Mouse (Mus musculus) kidney, postnatal 0 days (tissue): ENCODE data around the gene Klf2. TPM values are rescaled to one million over a fixed set of nuclear protein-coding genes. Genes with fewer than 3 reads are reported as not detected.

Source experiments
- ATAC-seq: fragments of 200-750 bp; cut with Nextera tagmentation; replicated peaks from 2 replicates; pipeline ENCODE4 v1.8.0; 2017; ENCODE audit warnings: low read depth, moderate number of reproducible peaks, moderate TSS enrichment, moderate library complexity; ENCODE audit not compliant: low FRiP score
- DNase-seq: peaks from one replicate; pipeline ENCODE4 v3.0.0-alpha.2; 2016; ENCODE audit warnings: low spot score
- H3K27ac ChIP-seq: fragments of 300-500 bp; sonication (generic); 2 replicates; pipeline ENCODE4 v1.5.1; 2014; ENCODE audit warnings: mild to moderate bottlenecking
- H3K27me3 ChIP-seq: fragments of 300-500 bp; sonication (generic); 2 replicates; pipeline ENCODE4 v1.6.1; 2014; ENCODE audit warnings: low read length, mixed read lengths; ENCODE audit not compliant: insufficient read depth
- H3K36me3 ChIP-seq: fragments of 300-500 bp; sonication (generic); 2 replicates; pipeline ENCODE4 v1.6.1; 2014; ENCODE audit warnings: low read length, mixed read lengths; ENCODE audit not compliant: insufficient read depth
- H3K4me1 ChIP-seq: fragments of 300-500 bp; sonication (generic); replicated peaks from 2 replicates; pipeline ENCODE4 v1.6.1; 2014; ENCODE audit warnings: antibody characterized with exemption, low read length, mixed read lengths; ENCODE audit not compliant: insufficient read depth
- H3K4me2 ChIP-seq: fragments of 300-500 bp; sonication (generic); 2 replicates; pipeline ENCODE4 v1.6.1; 2014; ENCODE audit warnings: mild to moderate bottlenecking, low read length, moderate library complexity, mixed read lengths
- H3K4me3 ChIP-seq: fragments of 300-500 bp; sonication (generic); replicated peaks from 2 replicates; pipeline ENCODE4 v1.5.1; 2014; ENCODE audit warnings: low read depth, low read length
- H3K9ac ChIP-seq: fragments of 300-500 bp; sonication (generic); 2 replicates; pipeline ENCODE4 v1.6.1; 2014; ENCODE audit warnings: low read depth, low read length
- H3K9me3 ChIP-seq: fragments of 300-500 bp; sonication (generic); replicated peaks from 2 replicates; pipeline ENCODE4 v1.6.1; 2016; ENCODE audit warnings: low read length, inconsistent platforms, mixed read lengths
- CTCF ChIP-seq: IDR thresholded peaks from 2 replicates; pipeline ENCODE4 v1.5.1; 2016; ENCODE audit warnings: antibody characterized with exemption, low read depth, mild to moderate bottlenecking, moderate library complexity
- WGBS: fragments of 180-500 bp; shearing (Covaris S2); extraction: QIAGEN DNeasy Blood & Tissue Kit; methylation state at CpG from one replicate; pipeline ENCODE4 v1.1.7; 2014; 5-methylcytosine and 5-hydroxymethylcytosine counted together
- polyA plus RNA-seq: library from polyadenylated mRNA; unstranded; fragments of >200 nt; fragmentation: Nextera tagmentation; extraction: Ambion mirVana; gene quantifications from 2 replicates; pipeline ENCODE4 v1.2.1, GENCODE M21; 2015

The Klf2 gene
- polyA plus RNA-seq, 1 experiment from 2014 or later = 31.9 TPM

DNA sequence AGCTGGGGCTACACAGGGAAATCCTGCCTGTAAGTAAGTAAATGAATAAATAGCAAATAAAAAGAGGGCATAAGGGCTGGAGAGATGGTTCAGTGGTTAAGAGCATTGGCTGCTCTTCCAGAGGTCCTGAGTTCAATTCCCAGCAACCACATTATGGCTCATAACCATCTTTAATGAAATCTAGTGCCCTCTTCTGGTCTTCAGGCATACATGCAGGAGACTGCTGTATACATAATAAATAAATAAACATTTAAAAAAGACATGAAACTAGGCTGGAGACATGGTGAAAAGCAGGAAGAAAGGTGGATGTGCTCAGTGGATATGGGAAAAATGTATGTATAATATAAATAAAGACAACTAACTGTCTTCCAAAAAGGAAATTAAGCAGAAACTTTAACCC lies 25.5 kb upstream of the Klf2 start:
- no peak for TF ChIP-seq CTCF
- Histone ChIP-seq H3K4me2 (no peak overlapping the region), H3K9me3 (no peaks in the 10 kb centered on the region), H3K27ac (no peak overlapping the region), H3K4me1 (no peaks in the 10 kb centered on the region), H3K36me3 (no peaks in the 10 kb centered on the region), H3K27me3 (no peaks in the 10 kb centered on the region), H3K4me3 (no peak overlapping the region), H3K9ac (no peak overlapping the region)
- ATAC-seq (no peak), DNase-seq (no peak)

- no peaks in the 10 kb centered on the region for H3K27me3 ChIP-seq
- DNase-seq = no peak
- no peak overlapping the region for H3K9ac ChIP-seq
- no peak overlapping the region for H3K4me2 ChIP-seq
- H3K9me3 ChIP-seq = no peaks in the 10 kb centered on the region
- H3K36me3 ChIP-seq = no peaks in the 10 kb centered on the region
- H3K27ac ChIP-seq = peak overlapping the region; percentile 68
- no peak overlapping the region for H3K4me3 ChIP-seq
- TF ChIP-seq CTCF = no peak
- no peak for ATAC-seq
- WGBS = 64% methylated on average over 3 of the region's 3 CpGs
- no peaks in the 10 kb centered on the region for H3K4me1 ChIP-seq
Observed at GRCm38 (mm10) chr8:72295125-72295524, 23.7 kb upstream of the Klf2 start.

- Histone ChIP-seq H3K4me3 (no peak overlapping the region), H3K4me2 (0 out of 2 replicates have a peak overlapping the region, but pooled peaks have one; percentile 21), H3K9me3 (no peaks in the 10 kb centered on the region), H3K36me3 (no peaks in the 10 kb centered on the region), H3K4me1 (no peaks in the 10 kb centered on the region), H3K27me3 (no peaks in the 10 kb centered on the region), H3K9ac (no peak overlapping the region), H3K27ac (peak overlapping the region; percentile 68)
- 32% methylated on average over 8 of the region's 8 CpGs for WGBS
- peak; percentile 92 for DNase-seq
- ATAC-seq = peak; percentile 77
- no peak for TF ChIP-seq CTCF
Observed at GRCm38 (mm10) chr8:72295679-72296078, 23.2 kb upstream of the Klf2 start.

DNA sequence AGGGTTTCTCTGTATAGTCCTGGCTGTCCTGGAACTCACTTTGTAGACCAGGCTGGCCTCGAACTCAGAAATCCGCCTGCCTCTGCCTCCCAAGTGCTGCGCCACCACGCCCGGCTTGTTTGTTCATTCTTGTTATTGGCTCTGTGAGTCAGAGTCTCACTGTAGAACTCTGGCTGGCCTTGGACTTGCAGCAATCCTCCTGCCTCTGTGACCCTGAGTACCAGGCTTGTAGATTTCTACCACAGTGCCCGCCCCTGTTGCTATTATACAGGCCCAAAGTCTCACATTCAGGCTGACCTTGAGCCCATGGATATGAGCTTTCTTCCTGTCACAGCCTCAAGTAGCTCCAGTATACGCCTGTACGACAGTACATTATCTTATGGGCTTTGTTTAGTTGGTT lies 22.3 kb upstream of the Klf2 start:
- Histone ChIP-seq H3K9me3 (no peaks in the 10 kb centered on the region), H3K27ac (no peak overlapping the region), H3K36me3 (no peaks in the 10 kb centered on the region), H3K9ac (no peak overlapping the region), H3K4me2 (no peak overlapping the region), H3K4me3 (no peak overlapping the region), H3K4me1 (no peaks in the 10 kb centered on the region), H3K27me3 (no peaks in the 10 kb centered on the region)
- TF ChIP-seq CTCF = no peak
- ATAC-seq (no peak), DNase-seq (no peak)
- WGBS = 95% methylated on average over 8 of the region's 8 CpGs

DNA sequence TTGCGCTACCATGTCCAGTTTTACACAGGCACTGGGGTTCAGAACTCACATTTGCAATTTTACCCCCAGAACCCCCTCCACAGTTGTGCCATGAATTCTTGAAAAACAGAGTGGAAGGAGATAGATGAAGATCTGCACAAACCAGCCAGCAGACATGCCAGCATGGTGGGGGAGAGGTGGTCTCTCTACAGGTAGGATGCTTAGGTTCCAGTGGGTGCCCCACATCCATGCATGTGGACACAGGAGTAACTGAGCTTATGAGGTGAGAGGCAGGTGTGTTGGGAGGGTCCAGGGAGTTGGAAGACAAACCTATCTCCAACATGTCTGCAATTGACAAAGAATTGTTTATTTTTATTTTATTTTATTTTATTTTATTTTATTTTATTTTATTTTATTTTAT lies 19.9 kb upstream of the Klf2 start:
- ATAC-seq = no peak
- H3K4me1 ChIP-seq = no peaks in the 10 kb centered on the region
- no peaks in the 10 kb centered on the region for H3K27me3 ChIP-seq
- 95% methylated on average over 1 of the region's 1 CpGs for WGBS
- H3K36me3 ChIP-seq = no peaks in the 10 kb centered on the region
- H3K27ac ChIP-seq = no peak overlapping the region
- H3K4me2 ChIP-seq = no peak overlapping the region
- no peak overlapping the region for H3K4me3 ChIP-seq
- H3K9me3 ChIP-seq = no peaks in the 10 kb centered on the region
- H3K9ac ChIP-seq = no peak overlapping the region
- DNase-seq = no peak
- no peak for TF ChIP-seq CTCF

DNA sequence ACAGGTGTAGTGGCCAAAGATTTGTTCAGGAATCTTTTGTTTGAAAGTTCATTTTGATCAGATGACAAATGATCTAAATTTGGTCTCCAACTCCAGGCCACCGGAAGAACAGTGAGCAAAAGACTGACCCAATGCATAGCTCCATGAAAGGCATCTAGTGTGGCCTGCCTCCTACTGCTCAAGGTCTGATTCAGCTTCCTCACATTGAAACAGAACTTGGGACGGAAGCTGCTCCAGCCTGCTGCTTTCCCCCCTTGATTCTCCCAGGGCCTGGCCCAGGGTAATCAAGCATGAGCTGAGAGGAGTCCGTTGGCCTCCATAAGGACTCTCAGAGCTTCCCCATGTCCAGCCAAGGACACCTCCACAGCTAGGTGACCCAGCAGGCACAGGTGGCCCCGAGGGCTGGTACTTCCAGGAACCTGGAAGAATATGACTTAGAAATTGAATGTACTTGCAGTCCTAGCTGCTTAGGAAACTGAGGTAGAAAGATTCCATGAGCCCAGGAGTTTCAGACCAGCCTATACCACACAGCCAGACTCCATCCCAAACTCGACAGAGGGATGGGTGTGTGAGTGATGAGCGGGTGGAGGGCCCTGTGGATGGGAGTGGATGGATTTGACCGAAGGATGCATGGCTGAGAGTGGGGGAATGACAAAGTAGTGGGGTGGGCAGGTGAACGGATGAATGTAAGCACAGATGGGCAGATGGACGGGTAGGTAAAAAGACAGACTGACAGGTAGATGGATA lies 18.0 kb upstream of the Klf2 start:
- Histone ChIP-seq H3K9me3 (no peaks in the 10 kb centered on the region), H3K36me3 (no peaks in the 10 kb centered on the region), H3K27ac (no peak overlapping the region), H3K4me2 (no peak overlapping the region), H3K9ac (no peak overlapping the region), H3K4me1 (no peaks in the 10 kb centered on the region), H3K27me3 (no peaks in the 10 kb centered on the region), H3K4me3 (no peak overlapping the region)
- DNase-seq = no peak
- ATAC-seq = no peak
- 67% methylated on average over 9 of the region's 9 CpGs for WGBS
- no peak for TF ChIP-seq CTCF

- WGBS = 57% methylated on average over 5 of the region's 5 CpGs
- Histone ChIP-seq H3K36me3 (no peaks in the 10 kb centered on the region), H3K4me1 (no peaks in the 10 kb centered on the region), H3K9me3 (no peaks in the 10 kb centered on the region), H3K4me2 (no peak overlapping the region), H3K27me3 (no peaks in the 10 kb centered on the region), H3K27ac (no peak overlapping the region), H3K9ac (no peak overlapping the region), H3K4me3 (no peak overlapping the region)
- DNase-seq = no peak
- no peak for TF ChIP-seq CTCF
- no peak for ATAC-seq
Observed at GRCm38 (mm10) chr8:72301497-72301896, 17.3 kb upstream of the Klf2 start.
